17 mouse cellular contexts compared by ENCODE assay signal in genomic region chr3:152004411-152004955, GRCm38 (mm10).
DNase-seq lines count a peak whose midpoint lies in the region; ATAC-seq lines count a peak whose summit lies in the region.
"Had no signal": no experiment of that assay in that cellular context is flagged by ENCODE, and none has a peak within 500 bp of the region (broad histone marks: within the 10 kb centered on the region; RNA-seq: fewer than 3 reads in every experiment).

No protein-coding gene starts in this region.

- no peak for ATAC-seq in cerebellum, adult (ENCODE audit: insufficient number of reproducible peaks, low FRiP score, low TSS enrichment)
- ATAC-seq: forebrain, postnatal 0 days; liver, embryonic 12.5 days; midbrain, embryonic 16.5 days had no signal

- peak; percentile 11 to 20 for DNase-seq in cerebellum, postnatal 10 days
- peak; percentile 33 for DNase-seq in heart, adult 8-10 months (ENCODE audit: low spot score)
- DNase-seq in heart, postnatal 14 days = no peak
- DNase-seq in urinary bladder, postnatal 14 days (ENCODE audit: low spot score) = peak; percentile 4
- no peak for DNase-seq in urinary bladder, adult 2 months (ENCODE audit: low spot score)
- DNase-seq in skeletal muscle tissue, adult 2 months (ENCODE audit: low read depth, low spot score) = peak; percentile 85
- no peak for DNase-seq in neural tube, embryonic 10.5 days (ENCODE audit: extremely low spot score, low spot score)
- DNase-seq: cerebellum, adult 18-20 months; cerebellum, postnatal 25 days; forebrain, postnatal 0 days; kidney, adult 18-20 months; kidney, postnatal 4 days; thymus, adult 2 months; thymus, postnatal 4 days had no signal

- intact Hi-C loops in heart, postnatal 14 days (cut with DNase I) = no loop called here

Comparison
In these comparisons a context has a peak if more than half of its experiments do, and no peak if none do; other contexts are left out.
1. DNase-seq: peak in cerebellum, postnatal 10 days (2 of 2), heart, adult 8-10 months (single experiment), urinary bladder, postnatal 14 days (single experiment) and skeletal muscle tissue, adult 2 months (single experiment); none in heart, postnatal 14 days (0 of 2), urinary bladder, adult 2 months (single experiment) and neural tube, embryonic 10.5 days (single experiment).